Mouse (Mus musculus) erythroid progenitor cell, adult 5-6 weeks (primary cell): ENCODE results near the gene Micu1. TPM values are rescaled to one million over a fixed set of nuclear protein-coding genes. Genes with fewer than 3 reads are reported as not detected.

Experiments used
- total RNA-seq, 2 experiments: library from RNA; stranded (forward) in 1 of 2; stranded (reverse) in 1 of 2; fragments of 150-400 nt in 1 of 2; fragments of 186-747, 209-891 nt in 1 of 2; gene quantifications; 2 replicates each; pipeline versions ENCODE4 v1.2.3 to v1.2.4; 2015 to 2017; ENCODE audit warnings: low replicate concordance in 2 of 2

Micu1 gene
- total RNA-seq, 2 experiments from 2014 or later, result 74.2 to 100 TPM

Other genes starting within 250 kb of the Micu1 start
- gene Gm10322, start 86.4 kb upstream of the Micu1 start, total RNA-seq (2015; ENCODE audit: low replicate concordance), result not detected in 2 replicates
- gene Gm10322, start 86.4 kb upstream of the Micu1 start, total RNA-seq (2017; ENCODE audit: low replicate concordance), result not detected in 2 replicates
- 14.7 and 17.3 TPM in 2 replicates for gene Mcu, start 85.8 kb upstream of the Micu1 start, total RNA-seq (2015; ENCODE audit: low replicate concordance)
- 14.8 and 16.8 TPM in 2 replicates for gene Mcu, start 85.8 kb upstream of the Micu1 start, total RNA-seq (2017; ENCODE audit: low replicate concordance)
- 27.2 and 34.2 TPM in 2 replicates for gene Dnajb12, start 177.1 kb downstream of the Micu1 start, total RNA-seq (2015; ENCODE audit: low replicate concordance)
- 30.4 and 32.7 TPM in 2 replicates for gene Dnajb12, start 177.1 kb downstream of the Micu1 start, total RNA-seq (2017; ENCODE audit: low replicate concordance)
- gene Ddit4, start 249.4 kb downstream of the Micu1 start, total RNA-seq (2015; ENCODE audit: low replicate concordance), result 0.72 and 3.8 TPM in 2 replicates
- 1.9 TPM in 1 of 2 replicates, not detected in the other for gene Ddit4, start 249.4 kb downstream of the Micu1 start, total RNA-seq (2017; ENCODE audit: low replicate concordance)